Mouse (Mus musculus): ENCODE results near the gene Krtap31-2.

Gene Krtap31-2

DNA sequence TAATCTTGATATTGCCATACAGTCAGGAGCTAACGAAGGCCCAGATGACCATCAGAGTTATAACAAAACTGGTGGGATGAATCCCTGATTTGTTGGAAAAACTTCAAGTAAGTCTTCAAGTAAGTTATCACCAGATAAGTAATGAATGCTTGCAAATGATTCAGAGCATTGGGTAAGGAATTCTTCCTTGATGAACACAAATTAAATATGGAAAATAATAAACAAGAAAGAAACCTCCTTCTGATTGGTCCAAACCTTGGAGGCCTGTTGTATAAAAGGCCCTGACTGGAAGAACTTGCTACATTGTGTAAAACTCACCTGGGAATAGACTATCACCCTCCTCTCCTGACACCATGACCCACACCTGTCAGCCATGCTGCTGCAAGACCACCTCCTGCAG is at the start of gene Krtap31-2:
Gene Krtap31-2 (plus strand): TSS at position 301 of the 400 bp plus-strand sequence.
- no peak for DNase-seq (ENCODE audit: low spot score in 2 of 2)

DNA sequence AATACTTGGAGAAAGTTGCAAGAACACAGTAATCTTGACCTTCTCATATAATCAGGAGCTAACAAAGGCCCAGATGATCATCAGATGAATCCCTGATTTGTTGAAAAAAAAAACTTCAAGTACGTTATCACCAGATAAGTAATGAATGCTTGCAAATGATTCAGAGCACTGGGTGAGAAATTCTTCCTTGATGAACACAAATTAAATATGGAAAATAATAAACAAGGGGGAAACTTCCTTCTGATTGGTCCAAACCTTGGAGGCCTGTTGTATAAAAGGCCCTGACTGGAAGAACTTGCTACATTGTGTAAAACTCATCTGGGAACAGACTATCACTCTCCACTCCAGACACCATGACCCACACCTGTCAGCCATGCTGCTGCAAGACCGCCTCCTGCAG is 28.5 kb upstream of the Krtap31-2 start, which contains the start of gene Krtap31-1:
Gene Krtap31-1 (plus strand): TSS at position 301 of the 400 bp plus-strand sequence.
- DNase-seq (ENCODE audit: low spot score in 2 of 2) = no peak

- no peak for DNase-seq (ENCODE audit: low spot score in 2 of 2)
These were observed 21.6 kb upstream of the Krtap31-2 start, which contains the start of gene Gm11565 for GRCm38 (mm10) chr11:99914451-99914850. TSS of gene Gm11565 (plus strand) at chr11:99914751.

DNA sequence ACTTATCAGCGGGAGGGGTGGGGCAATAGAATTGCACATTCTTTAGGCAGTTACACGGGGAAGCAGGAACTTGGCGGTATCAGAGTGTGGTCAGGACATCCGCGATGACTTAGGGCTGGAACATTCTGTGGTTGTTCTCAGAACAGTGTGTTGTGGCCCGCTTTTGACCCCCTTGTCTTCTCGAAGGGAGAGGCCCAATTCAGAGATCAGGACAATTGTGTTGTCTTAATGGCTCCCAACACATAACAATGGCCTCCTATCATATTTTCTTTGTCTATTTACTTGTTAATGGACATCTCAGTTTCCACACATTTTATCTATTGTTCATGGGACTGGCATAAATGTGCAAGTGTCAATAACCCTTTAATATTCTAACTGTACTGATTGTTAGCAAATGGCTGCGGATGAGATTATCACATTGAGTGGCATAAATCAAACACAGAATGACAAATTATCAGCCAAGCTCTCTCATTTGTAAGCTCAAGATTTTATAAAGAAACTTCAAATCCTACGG is 1.7 kb downstream of the Krtap31-2 start:
- no peak for DNase-seq (ENCODE audit: low spot score in 2 of 2)

GRCm38 (mm10) chr11:99948175-99948574 is 12.1 kb downstream of the Krtap31-2 start, which contains the start of gene Krtap9-5:
TSS of gene Krtap9-5 (plus strand) at chr11:99948475.
- no peak for DNase-seq (ENCODE audit: low spot score in 2 of 2)

- no peak for DNase-seq (ENCODE audit: low spot score in 2 of 2)
These were observed 28.1 kb downstream of the Krtap31-2 start for GRCm38 (mm10) chr11:99964213-99964612.

GRCm38 (mm10) chr11:99965961-99966360 is 29.9 kb downstream of the Krtap31-2 start:
- no peak for DNase-seq (ENCODE audit: low spot score in 2 of 2)

DNA sequence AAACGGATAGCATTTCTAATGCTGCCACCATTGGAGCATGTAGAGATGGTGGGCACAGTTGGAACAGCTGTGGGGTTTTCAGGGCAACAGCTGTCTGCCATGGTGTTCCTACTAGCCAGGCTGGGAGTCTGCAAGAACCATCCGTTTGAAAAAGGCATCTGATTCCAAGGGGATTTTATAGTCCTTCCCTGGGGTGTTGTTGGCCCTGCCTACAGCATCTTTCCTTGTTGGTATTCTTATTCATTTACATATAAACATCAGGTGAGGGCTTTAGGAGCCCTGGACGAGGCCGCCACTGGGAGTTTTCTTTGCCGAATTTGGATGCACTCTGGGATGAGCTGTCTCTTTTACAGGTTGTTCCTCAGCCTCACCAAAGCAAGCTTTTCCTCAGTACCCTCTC is 42.9 kb downstream of the Krtap31-2 start, which contains the start of gene Krtap29-1:
Gene Krtap29-1 (minus strand): TSS at position 101 of the 400 bp plus-strand sequence.
- no peak for DNase-seq (ENCODE audit: low spot score in 2 of 2)

GRCm38 (mm10) chr11:99982731-99983130 is 46.6 kb downstream of the Krtap31-2 start:
- DNase-seq (ENCODE audit: low spot score in 2 of 2) = no peak

GRCm38 (mm10) chr11:99983442-99983841 is 47.4 kb downstream of the Krtap31-2 start:
- no peak for DNase-seq (ENCODE audit: low spot score in 2 of 2)

DNA sequence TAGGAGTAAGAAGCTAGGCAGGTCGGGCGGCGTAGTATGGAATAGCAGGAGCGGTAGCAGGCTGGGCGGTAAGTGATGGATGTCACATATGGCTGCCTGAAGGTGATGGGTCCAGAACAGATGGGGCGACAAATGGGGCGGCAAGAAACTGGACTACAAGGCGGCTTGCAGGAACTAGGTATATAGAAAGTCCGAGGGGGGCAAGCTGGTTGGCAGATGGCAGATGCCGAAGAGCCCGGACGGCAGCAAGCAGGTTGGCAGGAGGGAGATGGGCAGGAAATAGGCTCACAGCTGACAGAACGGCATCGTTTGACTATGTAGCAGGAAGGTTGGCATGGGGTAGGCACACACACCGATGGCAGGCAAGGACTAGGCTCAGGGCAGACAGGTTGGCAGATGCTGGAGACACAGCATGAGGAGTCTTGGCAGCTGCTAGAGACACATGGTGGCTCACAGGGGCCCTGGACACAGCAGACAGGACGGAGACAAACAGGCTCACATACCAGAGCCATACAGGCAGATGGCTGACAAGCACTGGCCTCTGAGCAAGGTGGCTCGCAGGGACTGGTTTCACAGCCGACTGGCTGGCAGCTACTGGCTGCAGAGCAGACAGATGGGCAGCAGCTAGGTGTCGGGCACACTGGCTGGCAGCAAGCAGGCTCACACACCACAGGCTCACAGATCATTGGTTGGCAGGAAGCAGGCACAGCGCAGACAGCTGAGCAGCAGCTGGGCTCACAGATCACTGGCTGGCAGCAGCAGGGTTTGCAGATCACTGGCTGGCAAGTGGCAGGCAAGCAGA is 49.4 kb downstream of the Krtap31-2 start:
- peak; percentile 43 to 55 for DNase-seq (ENCODE audit: low spot score in 2 of 2)

GRCm38 (mm10) chr11:99986180-99986647 is 50.1 kb downstream of the Krtap31-2 start, which contains the start of gene Krtap16-1:
TSS of gene Krtap16-1 (minus strand) at chr11:99986597.
- DNase-seq (ENCODE audit: low spot score in 2 of 2) = no peak

Measured in left cerebral cortex, adult 9 months (tissue).